Mouse (Mus musculus) forebrain, embryonic 12.5 days (tissue): ENCODE results near the gene Cntnap2. TPM values are rescaled to one million over a fixed set of nuclear protein-coding genes. Genes with fewer than 3 reads are reported as not detected.
"Not testable (repeated sequence)": the region's sequence is repeated elsewhere in the genome, so short reads cannot be mapped to it uniquely, and the experiment has no call there.

Experiments used
- ATAC-seq: fragments of 200-750 bp; cut with Nextera tagmentation; 2 replicates; pipeline ENCODE4 v1.8.0; 2017; ENCODE audit warnings: moderate TSS enrichment; ENCODE audit not compliant: low FRiP score
- H3K27ac ChIP-seq: fragments of 300-500 bp; sonication (generic); 2 replicates; pipeline ENCODE4 v1.5.1; 2016; ENCODE audit warnings: mild to moderate bottlenecking
- H3K27me3 ChIP-seq: fragments of 300-500 bp; sonication (generic); 2 replicates; pipeline ENCODE4 v1.6.1; 2016; ENCODE audit warnings: mild to moderate bottlenecking
- H3K36me3 ChIP-seq: fragments of 300-500 bp; sonication (generic); replicated peaks from 2 replicates; pipeline ENCODE4 v1.6.1; 2016; ENCODE audit warnings: mild to moderate bottlenecking
- H3K4me1 ChIP-seq: fragments of 300-500 bp; sonication (generic); 2 replicates; pipeline ENCODE4 v1.6.1; 2016
- H3K4me2 ChIP-seq: fragments of 300-500 bp; sonication (generic); 2 replicates; pipeline ENCODE4 v1.6.1; 2016; ENCODE audit warnings: mild to moderate bottlenecking, moderate library complexity
- H3K4me3 ChIP-seq: fragments of 300-500 bp; sonication (generic); replicated peaks from 2 replicates; pipeline ENCODE4 v1.5.1; 2016; ENCODE audit warnings: mild to moderate bottlenecking
- H3K9ac ChIP-seq: fragments of 300-500 bp; sonication (generic); 2 replicates; pipeline ENCODE4 v1.6.1; 2016; ENCODE audit warnings: mild to moderate bottlenecking
- H3K9me3 ChIP-seq: fragments of 300-500 bp; sonication (generic); 2 replicates; pipeline ENCODE4 v1.6.1; 2016
- whole genome bisulfite sequencing: fragments of 180-500 bp; shearing (Covaris S2); methylation state at CpG from one replicate; pipeline ENCODE4 v1.1.7; 2016; 5-methylcytosine and 5-hydroxymethylcytosine counted together
- polyA plus RNA-seq: library from polyadenylated mRNA; unstranded; fragments of >200 nt; fragmentation: Nextera tagmentation; extraction: Ambion mirVana; gene quantifications from 2 replicates; pipeline ENCODE4 v1.2.1, GENCODE M21; 2016

Gene Cntnap2
- polyA plus RNA-seq, 1 experiment from 2014 or later, result 99.3 TPM

DNA sequence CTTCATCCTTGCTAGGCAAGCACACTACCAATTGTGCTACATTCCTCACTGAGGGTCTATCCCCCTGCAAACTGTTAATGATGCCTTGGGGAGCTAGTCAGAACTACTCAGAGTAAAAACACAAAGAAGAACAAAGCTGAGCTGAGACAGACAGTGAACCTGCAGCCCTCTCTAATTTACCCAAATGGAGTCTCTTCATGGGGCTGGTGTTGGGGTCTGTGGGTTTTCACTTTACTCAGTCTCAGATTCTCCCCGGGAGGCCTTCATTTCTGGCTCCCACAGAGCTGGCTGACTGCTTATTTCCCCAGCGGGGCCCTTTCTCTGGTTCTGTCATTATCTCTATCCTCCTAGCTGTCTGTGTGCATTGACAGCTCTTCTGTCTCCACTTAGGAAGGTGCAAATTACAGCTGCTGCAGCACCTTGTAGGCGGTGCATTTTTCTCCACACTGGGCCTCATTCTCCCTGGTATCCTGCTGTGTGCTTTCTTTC is 2200.5 kb downstream of the Cntnap2 start:
- peaks cover 32% of the 10 kb centered on the region for H3K4me1 ChIP-seq
- H3K9me3 ChIP-seq, result no peaks in the 10 kb centered on the region
- H3K9ac ChIP-seq, result no peak overlapping the region
- H3K4me3 ChIP-seq, result no peak overlapping the region
- H3K27me3 ChIP-seq, result no peaks in the 10 kb centered on the region
- H3K27ac ChIP-seq, result peak overlapping the region; percentile 85
- peaks cover 11% of the 10 kb centered on the region for H3K36me3 ChIP-seq
- H3K4me2 ChIP-seq, result 0 out of 2 replicates have a peak overlapping the region, but pooled peaks have one; percentile 13
- 6% methylated on average over 3 of the region's 3 CpGs for WGBS
- peak; percentile 83 for ATAC-seq

DNA sequence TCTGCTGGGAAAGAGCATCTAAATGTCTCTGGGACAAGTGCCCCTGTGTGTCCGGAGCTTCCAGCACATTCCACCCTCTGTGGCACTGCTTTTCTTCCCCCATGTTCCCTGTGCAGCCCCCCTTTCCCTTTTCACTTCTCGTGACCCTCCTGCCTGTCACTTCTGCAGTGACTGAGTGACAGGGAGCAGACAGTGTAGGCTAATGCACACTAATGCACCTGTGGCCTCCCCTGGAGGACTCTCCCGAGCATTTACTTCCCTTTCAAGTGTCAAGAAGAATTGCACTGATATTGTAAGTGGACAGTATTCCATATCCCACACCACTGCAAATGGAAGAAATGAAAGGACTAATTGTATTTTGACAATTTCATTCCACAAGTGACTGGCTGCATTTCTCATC is 2208.1 kb downstream of the Cntnap2 start:
- Histone ChIP-seq H3K9ac (no peak overlapping the region), H3K4me3 (no peak overlapping the region), H3K36me3 (peaks cover 29% of the 10 kb centered on the region), H3K4me2 (no peak overlapping the region), H3K27ac (no peak overlapping the region), H3K9me3 (no peaks in the 10 kb centered on the region), H3K27me3 (no peaks in the 10 kb centered on the region), H3K4me1 (peaks cover 13% of the 10 kb centered on the region; the same call in 1 of the 2 replicates)
- peak; percentile 66 for ATAC-seq
- WGBS, result 57% methylated on average over 3 of the region's 3 CpGs

GRCm38 (mm10) chr6:47269455-47269854 is 2210.3 kb downstream of the Cntnap2 start:
- no peak for ATAC-seq
- 86% methylated on average over 3 of the region's 3 CpGs for WGBS
- peaks cover 27% of the 10 kb centered on the region for H3K36me3 ChIP-seq
- peaks cover 24% of the 10 kb centered on the region for H3K4me1 ChIP-seq
- no peak overlapping the region for H3K4me2 ChIP-seq
- H3K9ac ChIP-seq, result no peak overlapping the region
- no peaks in the 10 kb centered on the region for H3K27me3 ChIP-seq
- no peak overlapping the region for H3K27ac ChIP-seq
- no peaks in the 10 kb centered on the region for H3K9me3 ChIP-seq
- H3K4me3 ChIP-seq, result no peak overlapping the region

DNA sequence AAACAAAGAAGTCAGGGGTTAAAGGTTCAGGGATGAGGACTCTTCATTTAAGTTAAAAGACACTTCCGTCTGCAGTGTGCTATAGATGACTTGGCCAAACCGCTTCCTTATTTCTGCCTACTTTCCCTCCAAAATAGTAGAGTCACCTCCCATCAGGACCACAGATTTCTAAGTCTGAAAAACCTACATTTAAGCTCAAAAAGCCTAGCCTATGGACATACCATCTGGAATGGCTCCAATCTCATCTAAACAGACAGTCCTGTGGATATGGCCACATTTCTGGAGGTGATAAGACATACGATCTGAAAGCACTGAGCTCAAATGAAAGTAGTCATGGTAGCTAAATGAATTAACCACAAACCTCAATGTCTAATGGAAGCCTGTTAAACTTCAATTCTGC is 2212.4 kb downstream of the Cntnap2 start:
- ATAC-seq, result no peak

DNA sequence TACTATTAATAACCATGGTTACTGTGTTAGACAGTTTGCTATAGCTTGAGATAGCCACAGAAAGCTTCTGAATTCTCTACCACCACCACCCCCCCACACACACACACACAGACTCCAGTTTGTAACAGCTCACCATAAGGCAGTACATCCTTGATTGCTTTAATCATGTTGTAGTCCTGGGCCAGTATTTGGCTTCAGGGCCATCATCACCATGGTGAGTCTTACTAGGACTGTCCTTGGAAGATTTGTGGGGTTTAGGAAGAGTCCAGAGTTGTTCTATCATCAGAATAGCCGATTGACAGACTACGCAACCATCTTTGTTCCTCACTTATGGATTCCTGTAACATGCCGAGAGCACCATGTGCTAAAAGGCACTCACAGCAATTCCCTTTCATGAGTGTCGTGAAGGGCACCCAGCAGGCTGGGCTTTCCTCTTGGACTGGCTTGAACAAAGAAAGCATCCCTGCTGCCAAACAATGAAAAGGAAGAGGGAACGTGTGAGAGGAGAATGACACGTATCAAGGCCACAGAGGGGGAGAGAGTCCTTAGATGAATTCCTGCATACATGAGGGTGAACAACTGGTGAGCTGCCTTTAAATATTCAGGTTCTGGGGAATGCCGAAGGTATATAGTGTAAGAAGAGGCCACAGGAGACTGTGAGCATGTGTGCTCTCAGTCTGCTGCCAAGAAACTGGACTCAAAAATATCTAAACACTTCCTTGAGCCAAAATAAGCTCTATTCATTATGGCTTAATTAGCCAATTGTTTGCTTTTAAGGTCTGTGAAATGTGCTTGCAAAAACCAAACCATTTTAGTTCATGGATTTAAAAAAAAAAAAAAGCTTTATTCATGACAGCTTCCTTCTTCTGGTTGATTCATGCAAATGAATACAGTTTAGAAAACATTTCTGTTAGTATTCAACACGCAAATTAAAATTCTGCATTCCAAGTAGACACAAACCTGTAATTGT is 2213.7 kb downstream of the Cntnap2 start:
- Histone ChIP-seq H3K4me1 (peaks cover 30% of the 10 kb centered on the region), H3K36me3 (peaks cover 27% of the 10 kb centered on the region), H3K27ac (peak overlapping the region; percentile 90), H3K9ac (no peak overlapping the region), H3K4me3 (no peak overlapping the region), H3K4me2 (no peak overlapping the region; the same call in 1 of the 2 replicates), H3K9me3 (no peaks in the 10 kb centered on the region), H3K27me3 (no peaks in the 10 kb centered on the region)
- ATAC-seq, result peak; percentile 58; the same call in 1 of the 2 replicates
- 23% methylated on average over 8 of the region's 8 CpGs for WGBS

More for the DNA sequence above, 2212.4 kb downstream of the Cntnap2 start:
- Histone ChIP-seq H3K27ac (no peak overlapping the region), H3K4me1 (peaks cover 31% of the 10 kb centered on the region), H3K27me3 (no peaks in the 10 kb centered on the region), H3K9me3 (no peaks in the 10 kb centered on the region), H3K4me3 (no peak overlapping the region), H3K36me3 (peaks cover 27% of the 10 kb centered on the region), H3K9ac (no peak overlapping the region), H3K4me2 (no peak overlapping the region)
- WGBS, result 92% methylated on average over 3 of the region's 3 CpGs

GRCm38 (mm10) chr6:47275065-47275464 is 2215.9 kb downstream of the Cntnap2 start:
- H3K27me3 ChIP-seq, result no peaks in the 10 kb centered on the region
- peaks cover 48% of the 10 kb centered on the region for H3K4me1 ChIP-seq
- no peak overlapping the region for H3K4me2 ChIP-seq
- H3K9me3 ChIP-seq, result no peaks in the 10 kb centered on the region
- no peak for ATAC-seq
- peak overlapping the region; percentile 4; the same call in 1 of the 2 replicates for H3K27ac ChIP-seq
- no peak overlapping the region for H3K9ac ChIP-seq
- peaks cover 20% of the 10 kb centered on the region for H3K36me3 ChIP-seq
- no peak overlapping the region for H3K4me3 ChIP-seq
- WGBS, result 9% methylated on average over 2 of the region's 2 CpGs

- Histone ChIP-seq H3K27me3 (no peaks in the 10 kb centered on the region), H3K4me1 (peaks cover 39% of the 10 kb centered on the region), H3K9ac (no peak overlapping the region), H3K27ac (peak overlapping the region; percentile 81), H3K4me2 (no peak overlapping the region), H3K4me3 (no peak overlapping the region), H3K36me3 (0 out of 2 replicates have a peak, but pooled peaks cover 5% of the 10 kb centered on the region), H3K9me3 (no peaks in the 10 kb centered on the region)
- ATAC-seq, result peak; percentile 91
- WGBS, result 7% methylated on average over 1 of the region's 1 CpGs
Measured at GRCm38 (mm10) chr6:47279183-47279582, 2220.0 kb downstream of the Cntnap2 start.

- Histone ChIP-seq H3K9me3 (no peaks in the 10 kb centered on the region), H3K36me3 (0 out of 2 replicates have a peak, but pooled peaks cover under 1% of the 10 kb centered on the region), H3K4me2 (no peak overlapping the region), H3K9ac (no peak overlapping the region), H3K4me1 (peaks cover 47% of the 10 kb centered on the region), H3K27ac (no peak overlapping the region), H3K4me3 (no peak overlapping the region), H3K27me3 (no peaks in the 10 kb centered on the region)
- no peak for ATAC-seq
Measured at GRCm38 (mm10) chr6:47281584-47281983, 2222.4 kb downstream of the Cntnap2 start.

GRCm38 (mm10) chr6:47284794-47285193 is 2225.6 kb downstream of the Cntnap2 start:
- Histone ChIP-seq H3K27me3 (no peaks in the 10 kb centered on the region), H3K36me3 (no peaks in the 10 kb centered on the region), H3K4me2 (no peak overlapping the region), H3K4me1 (peaks cover 29% of the 10 kb centered on the region), H3K9me3 (no peaks in the 10 kb centered on the region), H3K9ac (no peak overlapping the region), H3K4me3 (no peak overlapping the region), H3K27ac (no peak overlapping the region)
- ATAC-seq, result no peak
- WGBS, result 63% methylated on average over 2 of the region's 2 CpGs

DNA sequence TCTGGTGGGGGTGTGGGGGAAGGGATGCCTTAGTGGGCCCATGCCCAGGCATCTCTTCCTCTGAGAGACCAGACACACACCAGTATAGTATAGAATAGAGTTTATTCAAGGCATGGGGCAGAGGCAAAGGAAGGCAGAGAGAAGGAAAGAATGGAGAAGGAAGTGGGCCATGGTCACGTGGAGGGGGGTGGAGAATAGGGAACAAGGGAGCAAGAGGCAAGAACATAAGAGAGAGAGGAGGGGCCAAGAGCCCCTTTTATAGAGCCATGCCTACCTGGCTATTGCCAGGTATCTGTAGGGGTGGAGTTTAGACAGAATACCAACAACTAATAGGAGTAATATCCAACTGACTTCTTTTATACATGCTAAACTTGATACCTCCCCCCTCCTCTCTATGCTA is 2226.6 kb downstream of the Cntnap2 start:
- Histone ChIP-seq H3K4me1 (peaks cover 29% of the 10 kb centered on the region), H3K27me3 (no peaks in the 10 kb centered on the region), H3K4me2 (no peak overlapping the region), H3K4me3 (no peak overlapping the region), H3K9me3 (no peaks in the 10 kb centered on the region), H3K36me3 (no peaks in the 10 kb centered on the region), H3K9ac (no peak overlapping the region), H3K27ac (0 out of 2 replicates have a peak overlapping the region, but pooled peaks have one; percentile 2)
- WGBS, result 41% methylated on average over 1 of the region's 1 CpGs
- no peak for ATAC-seq

GRCm38 (mm10) chr6:47286247-47286967 is 2227.2 kb downstream of the Cntnap2 start:
- H3K4me1 ChIP-seq, result peaks cover 29% of the 10 kb centered on the region
- not testable (repeated sequence) for H3K27me3 ChIP-seq, ATAC-seq, H3K9me3 ChIP-seq, H3K9ac ChIP-seq, H3K36me3 ChIP-seq, H3K4me2 ChIP-seq, H3K4me3 ChIP-seq
- WGBS, result 54% methylated on average over 12 of the region's 12 CpGs
- H3K27ac ChIP-seq, result 0 out of 2 replicates have a peak overlapping the region, but pooled peaks have one; percentile 2

DNA sequence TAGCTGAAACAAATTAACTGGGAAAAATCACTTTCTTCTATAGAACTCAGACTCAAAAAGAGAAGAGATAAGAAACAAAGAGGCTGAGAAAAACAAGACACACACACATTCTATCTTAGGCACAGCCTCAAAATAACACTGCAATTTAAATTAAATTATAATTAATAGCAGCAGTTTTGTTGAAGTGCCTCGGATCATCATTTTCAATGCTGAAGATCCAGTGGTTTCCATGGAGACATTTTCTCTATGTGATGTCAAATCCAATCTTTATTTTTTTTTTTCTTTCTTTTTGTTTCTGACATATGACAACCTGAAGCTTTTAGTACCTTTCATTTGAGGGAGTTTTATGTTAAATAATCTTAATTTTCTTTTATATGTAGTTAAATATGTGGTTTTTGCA is 2228.6 kb downstream of the Cntnap2 start:
- H3K36me3 ChIP-seq, result no peaks in the 10 kb centered on the region
- H3K27ac ChIP-seq, result no peak overlapping the region
- no peaks in the 10 kb centered on the region for H3K27me3 ChIP-seq
- H3K9ac ChIP-seq, result no peak overlapping the region
- ATAC-seq, result no peak
- H3K4me1 ChIP-seq, result peaks cover 36% of the 10 kb centered on the region
- 60% methylated on average over 1 of the region's 1 CpGs for WGBS
- H3K9me3 ChIP-seq, result no peaks in the 10 kb centered on the region
- H3K4me3 ChIP-seq, result no peak overlapping the region
- no peak overlapping the region for H3K4me2 ChIP-seq
